Comparison of ENCODE assay signal across 43 mouse cellular contexts in the genomic region with DNA sequence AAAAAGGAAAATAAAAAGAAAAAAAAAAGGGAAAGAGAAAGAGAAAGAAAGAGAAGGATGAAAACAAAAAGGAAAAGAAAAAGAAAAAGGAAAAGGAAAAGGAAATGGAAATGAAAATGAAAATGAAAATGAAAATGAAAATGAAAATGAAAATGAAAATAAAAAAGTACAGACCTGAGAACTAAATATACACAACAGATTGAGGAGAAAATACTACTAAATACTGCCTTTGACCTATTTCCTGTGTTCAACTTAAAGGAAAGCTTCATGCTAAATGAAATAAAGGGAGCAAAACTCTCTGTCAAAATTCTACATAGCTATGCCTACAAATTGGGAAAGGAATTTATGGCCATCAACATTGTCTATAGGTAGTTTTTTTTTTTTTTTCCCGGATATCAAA. TPM values are rescaled to one million over a fixed set of nuclear protein-coding genes. Genes with fewer than 3 reads are reported as not detected.
"Had no signal": no experiment of that assay in that cellular context is flagged by ENCODE, and none has a peak within 500 bp of the region (broad histone marks: within the 10 kb centered on the region; RNA-seq: fewer than 3 reads in every experiment).

No protein-coding gene starts in this region.

- H3K9me3 ChIP-seq: heart, embryonic 15.5 days; intestine, embryonic 15.5 days; kidney, embryonic 15.5 days had no signal

- H3K9ac ChIP-seq: heart, embryonic 12.5 days; heart, embryonic 13.5 days; heart, embryonic 15.5 days; hindbrain, embryonic 12.5 days; hindbrain, embryonic 13.5 days; hindbrain, embryonic 14.5 days; hindbrain, embryonic 15.5 days; intestine, embryonic 15.5 days; kidney, embryonic 15.5 days had no signal

- H3K4me1 ChIP-seq: heart, embryonic 10.5 days; heart, embryonic 12.5 days; heart, embryonic 13.5 days; heart, embryonic 15.5 days; hindbrain, embryonic 10.5 days; hindbrain, embryonic 12.5 days; hindbrain, embryonic 13.5 days; hindbrain, embryonic 15.5 days; intestine, embryonic 15.5 days; kidney, embryonic 15.5 days had no signal

- H3K27ac ChIP-seq: heart, embryonic 10.5 days; heart, embryonic 13.5 days; heart, embryonic 15.5 days; hindbrain, embryonic 10.5 days; hindbrain, embryonic 12.5 days; hindbrain, embryonic 13.5 days; hindbrain, embryonic 14.5 days; hindbrain, embryonic 15.5 days; hindbrain, postnatal 0 days; intestine, embryonic 15.5 days; kidney, embryonic 15.5 days; kidney, postnatal 0 days; layer of hippocampus, adult 2 months; left cerebral cortex, adult 2 months had no signal

- DNase-seq: heart, postnatal 10 days; heart, postnatal 14 days; heart, postnatal 36 days; heart, postnatal 4 days; kidney, adult 11 months; kidney, adult 18-20 months; kidney, adult 2 months; kidney, adult 8-10 months; kidney, adult 9 months; kidney, postnatal 10 days; kidney, postnatal 14 days; kidney, postnatal 25 days; kidney, postnatal 36 days; kidney, postnatal 4 days; layer of hippocampus, adult 9-11 months; layer of hippocampus, postnatal 36 days had no signal

- H3K36me3 ChIP-seq: heart, embryonic 10.5 days; heart, embryonic 12.5 days; heart, embryonic 13.5 days; heart, embryonic 15.5 days; hindbrain, embryonic 10.5 days; hindbrain, embryonic 12.5 days; hindbrain, embryonic 13.5 days; hindbrain, embryonic 15.5 days; intestine, embryonic 15.5 days; kidney, embryonic 15.5 days had no signal

- H3K4me2 ChIP-seq: heart, embryonic 11.5 days; heart, embryonic 12.5 days; heart, embryonic 13.5 days; heart, embryonic 15.5 days; hindbrain, embryonic 12.5 days; hindbrain, embryonic 13.5 days; hindbrain, embryonic 14.5 days; hindbrain, embryonic 15.5 days; intestine, embryonic 15.5 days; kidney, embryonic 15.5 days had no signal

- ATAC-seq: hindbrain, embryonic 16.5 days; hindbrain, postnatal 0 days; intestine, embryonic 15.5 days; intestine, embryonic 16.5 days; intestine, postnatal 0 days had no signal

- H3K27me3 ChIP-seq: heart, embryonic 12.5 days; heart, embryonic 13.5 days; heart, embryonic 15.5 days; hindbrain, embryonic 12.5 days; hindbrain, embryonic 13.5 days; hindbrain, embryonic 15.5 days; intestine, embryonic 15.5 days; kidney, embryonic 15.5 days had no signal

- H3K4me3 ChIP-seq: heart, embryonic 10.5 days; heart, embryonic 12.5 days; heart, embryonic 13.5 days; heart, embryonic 15.5 days; hindbrain, embryonic 10.5 days; hindbrain, embryonic 12.5 days; hindbrain, embryonic 13.5 days; hindbrain, embryonic 15.5 days; intestine, embryonic 15.5 days; kidney, embryonic 15.5 days; layer of hippocampus, adult 2 months; left cerebral cortex, adult 2 months had no signal

RNA-seq across cellular contexts. Expression of a gene that starts 16.1 kb away (rescaled TPM):
- polyA plus RNA-seq: heart, embryonic 10.5 days; heart, embryonic 11.5 days; heart, embryonic 12.5 days; heart, embryonic 13.5 days; heart, embryonic 14.5 days; heart, embryonic 15.5 days; heart, embryonic 16.5 days; heart, postnatal 0 days; hindbrain, embryonic 10.5 days; hindbrain, embryonic 11.5 days; hindbrain, embryonic 12.5 days; hindbrain, embryonic 13.5 days; hindbrain, embryonic 14.5 days; hindbrain, embryonic 15.5 days; hindbrain, embryonic 16.5 days; hindbrain, postnatal 0 days; intestine, embryonic 14.5 days; intestine, embryonic 15.5 days; intestine, embryonic 16.5 days; intestine, postnatal 0 days; kidney, adult 2 months; kidney, embryonic 14.5 days; kidney, embryonic 15.5 days; kidney, embryonic 16.5 days; kidney, postnatal 0 days; large intestine, adult 2 months had no signal
